Mouse (Mus musculus) cerebellum, adult 2 months (tissue): Measurements from ENCODE around the gene Il33. TPM values are rescaled to one million over a fixed set of nuclear protein-coding genes. Genes with fewer than 3 reads are reported as not detected.

Experiments used
- DNase-seq, 2 experiments: peaks; one replicate each; pipeline ENCODE4 v3.0.0; 2021
- H3K27ac ChIP-seq: fragments of 200-500 bp; 2 replicates; pipeline ENCODE4 v1.5.1; 2012; ENCODE audit warnings: low read length, control low read depth, inconsistent platforms; ENCODE audit not compliant: insufficient read depth
- H3K27me3 ChIP-seq: fragments of 200-500 bp; 2 replicates; pipeline ENCODE4 v1.6.1; 2012; ENCODE audit warnings: inconsistent platforms, mild to moderate bottlenecking, low read length, moderate library complexity; ENCODE audit not compliant: control insufficient read depth, insufficient read depth
- H3K4me1 ChIP-seq: fragments of 200-500 bp; 2 replicates; pipeline ENCODE4 v1.6.1; 2011; ENCODE audit warnings: low read length; ENCODE audit not compliant: control insufficient read depth, insufficient read depth
- H3K4me3 ChIP-seq: fragments of 200-500 bp; replicated peaks from 2 replicates; pipeline ENCODE3; 2011; ENCODE audit warnings: mild to moderate bottlenecking, low read depth, low read length, control low read depth; ENCODE audit not compliant: insufficient read depth
- CTCF ChIP-seq: fragments of 200-500 bp; IDR thresholded peaks from 2 replicates; pipeline ENCODE4 v1.5.1; 2011; ENCODE audit warnings: low read depth, mild to moderate bottlenecking, control low read depth, low read length, moderate library complexity, borderline replicate concordance; ENCODE audit not compliant: insufficient read depth
- POLR2A ChIP-seq: fragments of 200-500 bp; IDR thresholded peaks from 2 replicates; pipeline ENCODE4 v1.6.1; 2011; ENCODE audit warnings: low read length, control low read depth, borderline replicate concordance; ENCODE audit not compliant: insufficient read depth
- WGBS: fragments of 180-500 bp; shearing (Covaris S2); methylation state at CpG from one replicate; pipeline ENCODE4 v1.1.7; 2018; 5-methylcytosine and 5-hydroxymethylcytosine counted together
- polyA plus RNA-seq: library from polyadenylated mRNA; depleted of rRNA; stranded (reverse); fragments of >200 nt; gene quantifications from 2 replicates; pipeline ENCODE4 v1.2.3, GENCODE M21; 2012

Il33 gene
- polyA plus RNA-seq, 1 experiment = 58.0 TPM

GRCm38 (mm10) chr19:29952538-29952937 lies 27.6 kb downstream of the Il33 start:
- DNase-seq = no peak
- TF ChIP-seq POLR2A = no peak
- TF ChIP-seq CTCF = no peak
- Histone ChIP-seq H3K4me3 (no peak overlapping the region), H3K4me1 (no peaks in the 10 kb centered on the region), H3K27me3 (no peaks in the 10 kb centered on the region; the same call in 1 of the 2 replicates), H3K27ac (no peak overlapping the region)
- WGBS = 84% methylated on average over 5 of the region's 5 CpGs

DNA sequence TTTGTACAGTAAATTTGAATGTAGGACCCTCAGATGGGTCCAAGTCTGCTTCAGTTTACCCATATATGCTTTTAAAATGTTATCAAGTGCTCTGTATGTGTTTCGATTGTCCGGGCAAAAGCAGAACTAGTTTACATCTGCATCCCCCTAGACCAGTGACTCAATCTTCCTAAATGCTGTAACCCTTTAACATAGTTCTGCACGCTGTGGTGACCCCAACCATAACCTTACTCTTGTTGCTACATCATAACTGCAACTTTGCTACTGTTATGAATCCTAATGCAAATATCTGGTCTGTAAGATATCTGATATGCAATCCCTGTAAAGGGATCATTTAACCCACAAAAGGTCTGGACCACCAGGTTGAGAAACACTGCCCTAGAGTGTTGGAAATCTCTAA lies 28.9 kb downstream of the Il33 start:
- no peak overlapping the region for H3K4me3 ChIP-seq
- no peaks in the 10 kb centered on the region for H3K4me1 ChIP-seq
- DNase-seq = no peak
- H3K27me3 ChIP-seq = no peaks in the 10 kb centered on the region; the same call in 1 of the 2 replicates
- no peak overlapping the region for H3K27ac ChIP-seq
- TF ChIP-seq POLR2A = no peak
- no peak for TF ChIP-seq CTCF
- WGBS = 96% methylated on average over 3 of the region's 3 CpGs

DNA sequence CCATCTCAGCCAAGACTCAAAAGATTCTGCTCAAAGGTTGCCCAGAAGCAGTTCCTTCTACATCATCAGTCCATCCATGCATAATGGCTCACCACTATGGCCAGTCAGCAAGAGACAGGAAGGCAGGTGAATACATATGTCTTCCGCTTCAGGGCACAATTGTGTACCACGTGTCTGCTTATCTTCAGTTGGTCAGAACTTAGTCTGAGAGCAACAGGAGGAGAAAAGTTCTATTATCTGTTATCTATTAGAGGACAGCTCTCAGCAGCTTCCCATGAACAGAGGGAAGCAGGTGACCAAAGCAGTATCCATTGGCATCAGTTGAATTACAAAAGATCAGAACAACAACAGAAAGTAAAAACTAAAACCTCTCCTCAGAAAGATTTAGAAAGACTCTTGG lies 30.5 kb downstream of the Il33 start:
- no peak overlapping the region for H3K27ac ChIP-seq
- H3K4me3 ChIP-seq = no peak overlapping the region
- no peaks in the 10 kb centered on the region for H3K4me1 ChIP-seq
- no peak for DNase-seq
- WGBS = 81% methylated on average over 2 of the region's 2 CpGs
- no peaks in the 10 kb centered on the region for H3K27me3 ChIP-seq
- TF ChIP-seq POLR2A (no peak), CTCF (no peak)

DNA sequence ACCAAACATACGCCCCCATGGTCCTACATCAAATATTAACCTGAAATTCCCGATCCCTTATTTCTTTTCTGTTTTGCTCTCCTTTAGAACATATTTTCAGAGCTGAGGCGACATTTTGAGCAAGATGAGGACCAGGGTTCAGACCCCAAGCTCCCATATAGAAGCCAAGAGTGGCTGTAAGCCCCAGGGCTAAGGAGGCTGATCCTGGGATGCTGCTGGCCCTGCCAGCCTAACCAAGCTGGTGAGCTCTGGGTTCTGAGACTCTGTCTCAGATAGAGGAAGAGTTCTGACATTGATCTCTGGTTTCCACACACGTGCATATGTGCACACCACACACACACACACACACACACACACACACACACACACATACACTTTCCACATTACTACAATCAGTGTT lies 36.0 kb downstream of the Il33 start:
- DNase-seq = no peak
- Histone ChIP-seq H3K27me3 (no peaks in the 10 kb centered on the region), H3K4me1 (no peaks in the 10 kb centered on the region), H3K27ac (no peak overlapping the region), H3K4me3 (no peak overlapping the region)
- 79% methylated on average over 4 of the region's 4 CpGs for WGBS
- TF ChIP-seq POLR2A (no peak), CTCF (no peak)

DNA sequence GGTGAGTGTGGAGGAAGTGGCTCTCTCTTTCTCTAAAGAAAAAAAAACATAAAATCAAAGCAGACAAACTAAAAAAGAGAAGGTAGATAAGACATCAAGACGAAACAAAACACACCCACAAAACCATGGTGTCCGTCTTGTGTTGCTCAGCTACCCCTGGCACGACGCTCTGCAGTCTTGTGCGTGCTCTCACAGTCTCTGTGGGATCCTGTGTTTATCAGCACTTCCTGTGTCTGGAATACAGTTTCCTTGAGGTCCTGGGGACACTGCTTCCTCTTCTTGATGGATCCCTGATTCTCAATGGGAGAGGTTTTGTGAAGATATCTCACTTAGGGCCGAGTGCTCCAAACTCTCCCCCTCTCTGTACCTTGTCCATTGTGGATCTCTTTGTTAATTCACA lies 36.9 kb downstream of the Il33 start:
- no peak for DNase-seq
- Histone ChIP-seq H3K27me3 (no peaks in the 10 kb centered on the region), H3K4me3 (no peak overlapping the region), H3K27ac (no peak overlapping the region), H3K4me1 (no peaks in the 10 kb centered on the region)
- 88% methylated on average over 6 of the region's 6 CpGs for WGBS
- TF ChIP-seq CTCF (no peak), POLR2A (no peak)

GRCm38 (mm10) chr19:29963598-29964092 lies 38.7 kb downstream of the Il33 start:
- no peaks in the 10 kb centered on the region for H3K4me1 ChIP-seq
- no peak overlapping the region for H3K27ac ChIP-seq
- no peak overlapping the region for H3K4me3 ChIP-seq
- 94% methylated on average over 2 of the region's 2 CpGs for WGBS
- no peaks in the 10 kb centered on the region for H3K27me3 ChIP-seq
- no peak for DNase-seq
- TF ChIP-seq CTCF (no peak), POLR2A (no peak)

DNA sequence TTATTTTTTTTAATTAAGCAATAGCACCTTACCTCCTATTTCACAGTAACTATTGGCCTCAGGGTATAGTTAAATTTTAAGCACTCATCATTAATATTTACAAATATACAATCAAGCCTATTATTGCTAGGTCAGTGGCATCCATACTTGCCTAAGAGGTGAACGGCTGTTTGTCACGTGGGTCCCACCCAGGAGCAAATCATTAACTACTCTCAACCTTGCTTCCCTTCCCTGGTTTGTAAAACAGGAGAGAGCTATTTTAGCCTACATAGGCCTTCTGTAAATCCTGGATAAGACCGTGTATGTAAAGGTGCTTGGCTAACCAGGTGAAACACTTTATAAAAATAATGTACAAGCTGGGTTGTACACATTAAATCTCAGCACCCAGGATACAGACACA lies 43.0 kb downstream of the Il33 start:
- TF ChIP-seq POLR2A = no peak
- TF ChIP-seq CTCF = no peak
- WGBS = 91% methylated on average over 3 of the region's 3 CpGs
- no peak for DNase-seq
- H3K27me3 ChIP-seq = no peaks in the 10 kb centered on the region
- no peak overlapping the region for H3K27ac ChIP-seq
- no peak overlapping the region for H3K4me3 ChIP-seq
- H3K4me1 ChIP-seq = no peaks in the 10 kb centered on the region

- H3K27me3 ChIP-seq = no peaks in the 10 kb centered on the region
- WGBS = 79% methylated on average over 5 of the region's 5 CpGs
These were observed 48.5 kb downstream of the Il33 start for GRCm38 (mm10) chr19:29973396-29973795.

DNA sequence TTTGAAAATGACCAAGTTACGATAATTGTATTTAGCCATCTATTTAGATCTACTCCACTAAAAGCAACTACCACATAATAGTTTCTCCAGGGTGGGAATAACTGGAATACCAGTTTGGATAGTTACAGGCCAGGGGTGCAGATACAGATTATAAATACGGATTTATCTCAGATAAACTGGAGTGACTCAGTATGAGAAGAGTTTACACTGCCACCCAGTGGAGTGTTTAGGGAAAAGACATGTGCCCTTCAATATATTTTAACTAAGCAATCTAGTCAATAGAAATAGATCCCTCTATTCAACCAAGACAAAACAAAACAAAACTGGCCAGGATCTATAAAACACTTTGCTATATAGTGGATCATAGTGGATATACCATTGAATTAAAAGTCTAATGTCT lies 53.9 kb downstream of the Il33 start:
- 49% methylated on average over 2 of the region's 2 CpGs for WGBS
- TF ChIP-seq POLR2A (no peak), CTCF (no peak)
- Histone ChIP-seq H3K4me1 (no peaks in the 10 kb centered on the region), H3K27me3 (no peaks in the 10 kb centered on the region), H3K4me3 (no peak overlapping the region), H3K27ac (no peak overlapping the region)
- peak in 1 of 2 experiments; percentile 6 for DNase-seq

More at GRCm38 (mm10) chr19:29973396-29973795, 48.5 kb downstream of the Il33 start:
- TF ChIP-seq CTCF (no peak), POLR2A (no peak)
- Histone ChIP-seq H3K4me1 (no peaks in the 10 kb centered on the region), H3K4me3 (no peak overlapping the region), H3K27ac (no peak overlapping the region)
- no peak for DNase-seq
